Mouse (Mus musculus) intestine, embryonic 16.5 days (tissue): Measurements from ENCODE around the gene Thg1l. TPM values are rescaled to one million over a fixed set of nuclear protein-coding genes. Genes with fewer than 3 reads are reported as not detected.

Experiments
- polyA plus RNA-seq: library from polyadenylated mRNA; unstranded; fragments of >200 nt; fragmentation: Nextera tagmentation; extraction: Ambion mirVana; gene quantifications from 2 replicates; pipeline ENCODE4 v1.2.1, GENCODE M21; 2015

Gene Thg1l
- polyA plus RNA-seq, 1 experiment from 2014 or later, result 13.5 TPM

Other genes with a start within 250 kb of the Thg1l start
- 101 and 114 TPM in 2 replicates for gene Clint1, start 103.4 kb downstream of the Thg1l start, polyA plus RNA-seq
- 4.4 and 4.5 TPM in 2 replicates for gene Lsm11, start 10.6 kb downstream of the Thg1l start, polyA plus RNA-seq
- 0.06 and 0.09 TPM in 2 replicates for gene Sox30, start 24.8 kb upstream of the Thg1l start, polyA plus RNA-seq
- gene Gm12166, start 96.8 kb upstream of the Thg1l start, polyA plus RNA-seq, result 5.5 and 5.8 TPM in 2 replicates
- gene Adam19, start 100.5 kb upstream of the Thg1l start, polyA plus RNA-seq, result 12.0 and 12.7 TPM in 2 replicates
- gene Nipal4, start 211.0 kb upstream of the Thg1l start, polyA plus RNA-seq, result 3.7 TPM in 2 replicates